Mouse (Mus musculus): ENCODE data around the gene Neo1. TPM values are rescaled to one million over a fixed set of nuclear protein-coding genes. Genes with fewer than 3 reads are reported as not detected.

The Neo1 gene
- polyA plus RNA-seq (2015; fragmentation: Illumina TruSeq; extraction: RNeasy Lipid Tissue Mini Kit (QIAGEN cat#74804); ENCODE audit: insufficient read depth, low replicate concordance) = 4.4 TPM

DNA sequence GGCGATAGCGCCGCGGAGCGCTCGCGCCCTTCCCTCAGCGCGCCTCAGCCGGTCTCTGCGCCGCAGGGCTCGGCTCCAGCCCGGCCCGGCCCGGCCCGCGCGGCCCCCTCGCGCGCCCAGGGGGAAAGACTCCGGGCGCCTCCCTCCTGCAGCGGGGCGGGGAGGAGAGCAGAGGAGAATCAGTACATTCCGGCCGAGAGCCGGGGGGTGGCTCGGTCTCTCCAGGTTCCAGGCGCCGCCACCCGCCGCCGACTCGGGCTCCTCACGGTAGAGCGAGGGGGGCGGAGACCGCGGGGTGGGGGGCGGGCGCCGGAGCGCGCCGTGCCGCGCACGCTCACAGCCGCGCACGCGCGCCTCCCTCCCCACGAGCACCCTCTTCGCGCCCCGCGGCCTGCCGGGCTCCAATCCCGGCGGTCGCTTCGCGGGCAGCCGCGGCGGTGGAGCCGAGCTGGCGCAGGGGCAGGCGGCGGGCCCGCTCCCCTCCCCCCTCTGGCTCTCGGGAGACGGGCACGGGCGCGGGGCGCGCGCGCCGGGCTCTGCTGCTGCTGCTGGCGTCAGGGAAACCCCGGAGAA lies at the start of gene Neo1:
Gene Neo1, minus strand, starts transcription at position 283 of the 573 bp plus-strand sequence.

Other genes with a start within 250 kb of the Neo1 start
- not detected for gene Hcn4, start 213.0 kb downstream of the Neo1 start, polyA plus RNA-seq (2015; fragmentation: Illumina TruSeq; extraction: RNeasy Lipid Tissue Mini Kit (QIAGEN cat#74804); ENCODE audit: insufficient read depth, low replicate concordance)

Measured in spleen, adult 10 weeks (tissue).